In the genomic region with DNA sequence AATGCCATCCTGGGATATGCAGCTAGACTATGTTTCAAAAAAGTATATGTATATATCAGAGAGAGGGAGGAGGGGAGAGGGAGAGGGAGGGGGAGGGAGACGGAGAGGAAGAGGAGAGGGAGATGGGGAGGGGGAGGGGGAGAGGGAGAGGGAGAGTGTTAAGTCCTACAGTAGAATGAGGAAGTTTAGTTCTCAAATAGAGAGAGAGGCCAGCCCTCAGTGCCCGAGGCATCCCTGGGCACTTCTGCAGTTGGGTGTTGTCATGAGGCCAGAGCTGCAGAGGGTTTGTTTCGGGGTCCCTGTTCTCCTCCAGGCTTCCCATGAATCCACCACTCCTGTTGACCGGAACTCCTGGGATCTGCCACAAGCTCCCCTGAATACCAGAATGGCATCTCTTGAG, we compare ENCODE assay signal across 26 mouse cellular contexts. TPM values are rescaled to one million over a fixed set of nuclear protein-coding genes. Genes with fewer than 3 reads are reported as not detected.
"Had no signal": no experiment of that assay in that cellular context is flagged by ENCODE, and none has a peak within 500 bp of the region (broad histone marks: within the 10 kb centered on the region; RNA-seq: fewer than 3 reads in every experiment).

No protein-coding gene starts in this region.

- ATAC-seq: hindbrain, embryonic 16.5 days; inflammation-experienced regulatory T-cells, adult 6 months; intestine, embryonic 15.5 days; intestine, postnatal 0 days had no signal

- H3K27me3 ChIP-seq: heart, embryonic 13.5 days; heart, embryonic 15.5 days; intestine, embryonic 15.5 days had no signal

- H3K4me3 ChIP-seq: heart, embryonic 13.5 days; heart, embryonic 15.5 days; intestine, embryonic 15.5 days; layer of hippocampus, adult 2 months; left cerebral cortex, adult 2 months; limb, embryonic 10.5 days; limb, embryonic 12.5 days had no signal

- H3K9ac ChIP-seq: heart, embryonic 13.5 days; heart, embryonic 15.5 days; hindbrain, embryonic 14.5 days; intestine, embryonic 15.5 days; limb, embryonic 12.5 days had no signal

- H3K4me2 ChIP-seq: heart, embryonic 11.5 days; heart, embryonic 13.5 days; heart, embryonic 15.5 days; hindbrain, embryonic 14.5 days; intestine, embryonic 15.5 days; limb, embryonic 12.5 days had no signal

- H3K9me3 ChIP-seq: heart, embryonic 13.5 days; heart, embryonic 15.5 days; intestine, embryonic 15.5 days; limb, embryonic 10.5 days; limb, embryonic 12.5 days had no signal

- H3K27ac ChIP-seq: heart, embryonic 13.5 days; heart, embryonic 15.5 days; hindbrain, embryonic 14.5 days; layer of hippocampus, adult 2 months; left cerebral cortex, adult 2 months; limb, embryonic 10.5 days; limb, embryonic 12.5 days had no signal

- H3K4me1 ChIP-seq: heart, embryonic 15.5 days; limb, embryonic 10.5 days; limb, embryonic 12.5 days had no signal

- H3K36me3 ChIP-seq: heart, embryonic 13.5 days; heart, embryonic 15.5 days; intestine, embryonic 15.5 days; limb, embryonic 10.5 days; limb, embryonic 12.5 days had no signal

- DNase-seq: gastrocnemius, postnatal 14 days; gastrocnemius, postnatal 36 days; heart, adult 18-20 months; heart, postnatal 14 days; heart, postnatal 36 days; kidney, adult 18-20 months; kidney, adult 8-10 months; kidney, postnatal 10 days; kidney, postnatal 25 days; kidney, postnatal 4 days had no signal

RNA-seq across cellular contexts. Expression of a gene that starts 27.5 kb away (rescaled TPM):
- total RNA-seq: heart, adult 8-10 months; heart, postnatal 14 days; heart, postnatal 36 days; hematopoietic stem cell, adult 5-6 weeks; layer of hippocampus, postnatal 10 days had no signal
- polyA plus RNA-seq: heart, embryonic 13.5 days; heart, embryonic 15.5 days; heart, postnatal 0 days; inflammation-experienced regulatory T-cells, adult 6 months; limb, embryonic 12.5 days had no signal

RNA-seq across cellular contexts. Expression of a gene that starts 51.2 kb away (rescaled TPM):
- polyA plus RNA-seq: inflammation-experienced regulatory T-cells, adult 6 months had no signal
